Mouse (Mus musculus) heart, postnatal 10 days (tissue): ENCODE measurements around the gene Mup21. TPM values are rescaled to one million over a fixed set of nuclear protein-coding genes. Genes with fewer than 3 reads are reported as not detected.
A peak's percentile ranks its signal among the peaks of the same experiment; 100 is the strongest.
"Not testable (repeated sequence)": the region's sequence is repeated elsewhere in the genome, so short reads cannot be mapped to it uniquely, and the experiment has no call there.

ENCODE experiments used
- DNase-seq, 2 experiments: peaks; one replicate each; pipeline ENCODE4 v3.0.0; 2021
- intact Hi-C: fragments of 180-260 bp; cut with DNase I; formaldehyde crosslinking; loops from one replicate; pipeline ENCODE4 v1.15.1; 2025
- total RNA-seq, 2 experiments: library from RNA; stranded (reverse); gene quantifications; 2 replicates each; pipeline ENCODE4 v1.2.3; 2021

The Mup21 gene
- total RNA-seq = not detected

DNA sequence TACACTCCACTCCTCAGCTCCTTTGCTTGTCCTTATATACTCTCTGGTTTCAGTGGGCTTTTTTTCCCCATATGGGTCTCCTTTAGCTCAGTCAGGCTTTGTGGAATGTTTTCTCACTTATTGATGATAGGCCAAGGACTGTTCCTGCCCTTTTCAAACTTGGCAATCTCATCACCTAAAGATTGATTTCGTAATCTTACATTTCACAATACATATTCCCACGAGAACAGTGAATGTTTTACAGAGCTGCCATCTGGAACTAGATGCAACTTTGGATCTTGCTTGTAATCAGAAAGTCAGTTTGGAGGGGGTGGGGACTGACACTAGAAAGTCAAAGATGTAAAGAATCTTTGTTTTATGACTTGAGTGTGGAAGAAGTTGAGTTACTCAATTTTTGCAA lies at the start of gene Mup21:
TSS of gene Mup21 (minus strand) at position 53 of the 400 bp plus-strand sequence.
- intact Hi-C loops = no loop called here
- DNase-seq = no peak

DNA sequence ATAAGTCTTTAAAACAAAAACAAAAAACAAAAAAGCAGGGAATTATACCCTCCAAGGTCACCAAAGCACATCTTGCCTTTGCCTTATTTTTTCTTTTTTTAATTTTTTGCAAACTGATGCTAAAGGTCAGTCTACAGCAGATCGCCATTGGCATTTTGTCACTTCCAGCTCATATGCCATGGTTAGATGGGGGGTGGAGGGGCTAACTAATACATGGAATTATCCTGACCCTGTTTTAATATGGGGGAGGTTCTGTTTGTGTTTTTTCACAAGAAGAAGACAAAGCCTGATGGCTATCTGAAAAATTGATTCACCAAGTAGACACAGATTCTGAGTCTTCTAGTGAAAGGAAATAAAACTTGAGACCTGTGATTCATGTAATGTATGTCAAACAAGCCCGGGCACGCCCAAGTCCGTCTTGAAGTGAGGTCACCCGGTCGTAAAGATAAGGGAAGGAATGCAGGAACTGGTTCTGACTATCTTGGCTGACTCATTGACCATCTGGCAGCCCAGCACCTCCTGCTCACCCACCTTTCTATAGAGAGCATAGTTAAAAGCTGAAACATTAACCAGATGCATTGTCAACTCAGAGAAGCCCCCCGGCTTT lies 49.4 kb upstream of the Mup21 start:
- peak; percentile 4 to 6 for DNase-seq
- intact Hi-C loops = no loop called here

DNA sequence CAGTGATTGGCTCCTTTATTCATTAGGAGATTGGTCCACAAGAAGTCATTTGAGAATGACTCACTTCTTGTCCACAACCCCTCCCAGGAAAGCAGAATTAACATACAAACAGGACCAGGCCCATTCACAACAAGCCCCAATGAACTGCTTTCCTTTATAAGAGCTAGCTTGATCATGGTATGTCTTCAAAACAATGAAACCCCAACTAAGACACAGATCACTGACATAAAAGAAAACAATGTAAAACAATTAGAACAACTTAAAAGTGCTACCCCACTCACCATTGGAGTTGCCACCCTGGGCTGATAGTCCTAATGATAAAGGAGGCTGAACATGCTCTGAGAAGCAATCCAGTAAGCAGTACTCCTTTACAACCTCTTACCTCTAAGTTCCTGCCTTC lies 38.1 kb upstream of the Mup21 start:
- no peak for DNase-seq
- intact Hi-C loops = no loop called here

DNA sequence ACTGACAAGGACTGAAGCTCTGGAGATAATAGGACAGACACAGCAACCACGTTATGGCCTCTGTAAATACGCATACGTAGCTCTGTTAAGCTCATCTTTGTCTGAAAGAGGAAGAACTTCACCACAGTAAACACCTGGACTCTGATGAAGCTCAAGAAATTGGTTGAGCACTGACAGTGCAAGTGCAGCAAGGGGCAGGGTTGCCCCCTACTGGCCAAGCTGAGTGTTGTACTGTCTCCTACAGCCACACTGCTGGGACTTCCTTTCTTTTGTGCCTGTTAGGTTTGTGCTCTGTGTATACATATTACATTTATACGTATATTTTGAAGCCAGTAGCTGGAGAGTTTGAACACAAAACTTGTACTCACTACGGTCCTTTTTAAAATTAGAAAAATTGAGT lies 26.6 kb upstream of the Mup21 start:
- intact Hi-C loops = no loop called here
- DNase-seq = peak in 1 of 2 experiments; percentile 4

DNA sequence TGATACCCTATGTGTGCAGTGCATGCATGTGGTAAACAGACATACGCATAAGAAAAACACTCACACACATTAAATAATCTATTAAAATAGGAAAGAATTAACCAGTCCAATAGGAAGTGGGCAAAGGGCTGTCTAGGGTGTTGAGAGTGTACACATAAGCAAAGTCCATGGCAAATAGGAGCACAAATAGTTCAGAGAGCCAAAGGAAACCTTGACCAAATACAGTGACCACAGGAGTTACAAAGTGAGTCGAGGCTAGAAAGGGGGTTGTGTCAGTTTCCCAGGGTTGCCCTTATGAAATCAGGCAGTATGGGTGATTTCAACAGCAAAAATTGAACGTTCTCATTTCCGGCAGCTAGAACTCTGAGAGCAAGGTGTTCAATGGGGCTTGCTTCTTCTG lies 23.8 kb upstream of the Mup21 start:
- DNase-seq = no peak
- intact Hi-C loops = no loop called here

DNA sequence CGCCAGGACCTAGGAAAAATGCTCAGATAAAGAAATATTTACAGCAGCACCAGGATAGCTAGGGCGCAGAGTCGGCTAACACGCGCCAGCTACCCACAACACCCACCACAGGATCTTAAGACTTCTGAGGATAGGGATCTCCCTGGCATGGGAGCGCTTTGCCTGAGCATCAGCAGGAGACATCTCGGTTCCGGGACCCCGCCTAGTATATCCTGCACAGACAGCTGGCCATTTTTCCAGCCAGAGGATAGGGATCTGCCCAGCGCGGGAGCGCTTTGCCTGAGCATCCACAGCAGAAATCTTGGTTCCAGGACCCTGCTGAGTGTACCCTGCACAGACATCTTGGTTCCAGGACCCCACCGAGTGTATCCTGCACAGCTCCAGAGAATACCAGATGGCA lies 17.0 kb upstream of the Mup21 start:
- intact Hi-C loops, DNase-seq: not testable (repeated sequence)

DNA sequence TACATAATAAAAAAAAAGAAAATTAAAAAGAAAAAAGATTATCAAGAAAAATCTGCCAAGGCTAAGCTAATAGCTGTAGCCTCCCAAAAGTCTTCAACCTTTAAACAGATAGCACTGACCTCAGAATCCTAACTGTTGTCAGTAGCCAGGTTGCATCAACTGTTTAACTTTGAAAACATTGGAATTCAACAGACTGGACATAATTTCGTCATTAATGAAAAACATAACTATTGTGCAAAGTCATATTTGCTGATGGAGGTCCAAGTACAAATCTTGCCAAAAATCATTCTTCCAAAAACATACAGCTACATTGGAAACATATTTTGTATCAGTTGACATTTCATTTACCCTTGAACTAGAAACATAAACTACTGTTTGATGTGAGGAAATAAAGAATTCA lies 7.7 kb upstream of the Mup21 start:
- intact Hi-C loops = loop anchor here (5.0 kb wide), 1 partner anchor 71 kb away; the partner anchor contains the start of gene Mup3
- no peak for DNase-seq

DNA sequence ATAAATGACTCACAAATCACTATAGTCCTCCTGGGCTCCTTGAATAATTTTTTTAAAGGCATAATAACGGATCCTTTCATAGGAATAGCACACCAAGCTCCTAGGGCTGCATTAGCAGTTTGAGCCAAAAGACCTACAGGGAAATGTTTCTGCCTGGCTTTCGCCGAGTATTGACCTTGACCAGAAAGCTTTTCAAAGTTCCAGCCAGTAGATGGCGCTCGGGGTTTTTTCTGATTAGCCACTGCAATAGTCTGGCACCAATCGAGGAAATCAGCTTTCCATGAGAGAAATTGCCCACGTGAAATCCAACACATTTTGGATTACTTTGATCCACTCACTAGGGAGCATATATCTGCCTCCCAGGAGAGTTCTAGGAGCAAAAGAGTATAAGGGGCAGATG lies 17.0 kb downstream of the Mup21 start:
- intact Hi-C loops = loop anchor here (5.0 kb wide), 1 partner anchor 94 kb away; no protein-coding TSS in a partner anchor
- peak; percentile 22 to 59 for DNase-seq

DNA sequence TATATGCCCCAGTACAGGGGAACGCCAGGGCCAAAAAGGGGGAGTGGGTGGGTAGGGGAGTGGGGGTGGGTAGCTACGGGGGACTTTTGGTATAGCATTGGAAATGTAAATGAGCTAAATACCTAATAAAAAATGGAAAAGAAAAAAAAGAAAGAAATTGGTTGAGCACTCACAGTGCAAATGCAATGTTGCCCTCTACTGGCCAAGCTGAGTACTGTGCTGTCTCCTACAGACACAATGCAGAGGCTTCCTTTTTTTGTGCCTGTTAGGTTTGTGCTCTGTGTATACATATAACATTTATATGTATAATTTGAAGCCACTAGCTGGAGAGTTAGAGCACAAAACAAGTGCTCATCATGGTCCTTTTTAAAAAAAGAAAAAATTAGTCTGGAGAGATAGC lies 47.3 kb downstream of the Mup21 start:
- DNase-seq = peak in 1 of 2 experiments; percentile 12
- intact Hi-C loops = not testable (repeated sequence)

Other genes starting within 250 kb of the Mup21 start
- gene Mup20, start 96.7 kb downstream of the Mup21 start, total RNA-seq = not detected
- not detected for gene Mup3, start 63.5 kb downstream of the Mup21 start, total RNA-seq
- gene Zfp37, start 80.2 kb upstream of the Mup21 start, total RNA-seq = 1 to 10 TPM; 3.9 to 4.7 TPM
- gene Slc31a2, start 111.7 kb upstream of the Mup21 start, total RNA-seq = 10 to 100 TPM; 12.5 to 13.4 TPM
- 10 to 100 TPM; 25.5 to 25.8 TPM for gene Fkbp15, start 209.7 kb upstream of the Mup21 start, total RNA-seq
- 10 to 100 TPM; 31.3 to 31.8 TPM for gene Slc31a1, start 209.9 kb upstream of the Mup21 start, total RNA-seq